Mouse (Mus musculus) hindbrain, embryonic 10.5 days (tissue): ENCODE measurements at regions not wholly inside any gene's neighbourhood (a gene's known extent, or its start where the extent isn't known, plus 50 kb on each side); places are given as distances from the start of the nearest gene placed in this dataset.
"Not testable (repeated sequence)": the region's sequence is repeated elsewhere in the genome, so short reads cannot be mapped to it uniquely, and the experiment has no call there.

ENCODE experiments used
- DNase-seq: peaks from one replicate; pipeline ENCODE4 v3.0.0-alpha.2; 2017; ENCODE audit warnings: low spot score
- H3K27ac ChIP-seq: fragments of 300-500 bp; sonication (generic); 2 replicates; pipeline ENCODE4 v1.5.1; 2016; ENCODE audit warnings: mild to moderate bottlenecking, moderate library complexity
- H3K27me3 ChIP-seq: fragments of 300-500 bp; sonication (generic); 2 replicates; pipeline ENCODE4 v1.6.1; 2016; ENCODE audit warnings: mild to moderate bottlenecking; ENCODE audit not compliant: poor library complexity, insufficient read depth, severe bottlenecking
- H3K36me3 ChIP-seq: fragments of 300-500 bp; sonication (generic); 2 replicates; pipeline ENCODE4 v1.6.1; 2016; ENCODE audit warnings: mild to moderate bottlenecking, moderate library complexity
- H3K4me1 ChIP-seq: fragments of 300-500 bp; sonication (generic); replicated peaks from 2 replicates; pipeline ENCODE4 v1.6.1; 2016; ENCODE audit warnings: mild to moderate bottlenecking
- H3K4me3 ChIP-seq: fragments of 300-500 bp; sonication (generic); 2 replicates; pipeline ENCODE4 v1.5.1; 2016; ENCODE audit warnings: mild to moderate bottlenecking, moderate library complexity
- H3K9me3 ChIP-seq: fragments of 300-500 bp; sonication (generic); 2 replicates; pipeline ENCODE4 v1.6.1; 2016; ENCODE audit warnings: mild to moderate bottlenecking, moderate library complexity
- WGBS: fragments of 180-500 bp; shearing (Covaris S2); methylation state at CpG from one replicate; pipeline ENCODE4 v1.1.7; 2016; 5-methylcytosine and 5-hydroxymethylcytosine counted together

GRCm38 (mm10) chr10:6262029-6262428 lies 339.8 kb upstream of the Rgs17 start:
- Histone ChIP-seq H3K4me1 (no peaks in the 10 kb centered on the region), H3K4me3 (no peak overlapping the region), H3K9me3 (no peaks in the 10 kb centered on the region), H3K36me3 (no peaks in the 10 kb centered on the region), H3K27me3 (no peaks in the 10 kb centered on the region), H3K27ac (no peak overlapping the region)
- DNase-seq = no peak

- Histone ChIP-seq H3K27ac (no peak overlapping the region), H3K9me3 (no peaks in the 10 kb centered on the region), H3K36me3 (no peaks in the 10 kb centered on the region), H3K27me3 (no peaks in the 10 kb centered on the region), H3K4me1 (no peaks in the 10 kb centered on the region), H3K4me3 (no peak overlapping the region)
- DNase-seq = no peak
Observed at GRCm38 (mm10) chr10:6265662-6266061, 343.5 kb upstream of the Rgs17 start.

- H3K9me3 ChIP-seq = no peaks in the 10 kb centered on the region
- DNase-seq = no peak
- 77% methylated on average over 1 of the region's 1 CpGs for WGBS
Observed at GRCm38 (mm10) chr10:6291388-6291787, 369.2 kb upstream of the Rgs17 start.

GRCm38 (mm10) chr10:6296621-6297020 lies 374.4 kb upstream of the Rgs17 start:
- no peaks in the 10 kb centered on the region for H3K9me3 ChIP-seq
- H3K4me3 ChIP-seq = no peak overlapping the region
- no peaks in the 10 kb centered on the region for H3K27me3 ChIP-seq
- H3K36me3 ChIP-seq = no peaks in the 10 kb centered on the region
- 86% methylated on average over 4 of the region's 4 CpGs for WGBS
- H3K27ac ChIP-seq = no peak overlapping the region
- H3K4me1 ChIP-seq = peaks cover 6% of the 10 kb centered on the region; the same call in 1 of the 2 replicates
- no peak for DNase-seq

More at GRCm38 (mm10) chr10:6291388-6291787, 369.2 kb upstream of the Rgs17 start:
- H3K27me3 ChIP-seq = no peaks in the 10 kb centered on the region
- H3K4me3 ChIP-seq = no peak overlapping the region
- H3K36me3 ChIP-seq = no peaks in the 10 kb centered on the region
- H3K4me1 ChIP-seq = no peaks in the 10 kb centered on the region
- H3K27ac ChIP-seq = no peak overlapping the region

DNA sequence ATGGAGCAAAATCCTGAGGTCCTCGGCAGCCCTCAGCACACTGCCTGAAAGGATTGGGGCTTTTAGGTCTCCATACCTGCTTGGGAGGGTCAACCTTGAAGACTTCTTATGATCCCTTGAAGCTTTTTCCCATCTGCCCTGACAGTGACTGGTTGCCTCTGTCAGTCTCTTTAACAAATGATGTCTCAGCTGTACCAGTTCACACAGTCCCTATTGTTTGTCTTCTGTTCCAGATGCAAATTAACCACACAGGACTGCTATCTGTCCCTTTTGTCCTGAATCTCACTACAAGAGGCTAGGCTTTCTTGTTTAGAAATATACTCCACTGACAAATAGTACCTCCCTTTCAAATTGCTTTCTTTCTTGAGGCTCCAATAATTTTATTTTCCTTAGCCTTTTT lies 375.6 kb upstream of the Rgs17 start:
- peaks cover 6% of the 10 kb centered on the region; the same call in 1 of the 2 replicates for H3K4me1 ChIP-seq
- 71% methylated on average over 1 of the region's 1 CpGs for WGBS
- no peaks in the 10 kb centered on the region for H3K9me3 ChIP-seq
- no peaks in the 10 kb centered on the region for H3K27me3 ChIP-seq
- no peak overlapping the region for H3K27ac ChIP-seq
- no peaks in the 10 kb centered on the region for H3K36me3 ChIP-seq
- H3K4me3 ChIP-seq = no peak overlapping the region
- no peak for DNase-seq

DNA sequence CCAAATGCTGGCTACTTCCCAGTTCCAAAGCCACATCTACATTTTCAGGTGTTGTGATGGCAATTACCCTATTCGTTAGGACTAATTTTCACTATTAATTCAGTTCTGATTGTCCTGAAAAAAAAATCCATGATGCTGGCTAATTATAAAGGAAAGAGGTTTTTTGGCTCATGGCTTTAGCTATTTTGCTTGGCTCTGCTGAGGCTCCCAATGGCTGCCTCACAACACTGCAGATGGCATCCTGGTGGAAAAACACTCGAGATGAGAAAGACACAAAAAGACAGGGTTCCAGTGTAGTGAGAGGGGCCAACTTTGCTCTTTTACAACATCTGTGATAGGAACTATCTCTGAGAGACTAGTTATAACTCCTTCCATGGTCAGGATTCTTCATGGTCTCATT lies 376.5 kb upstream of the Rgs17 start:
- Histone ChIP-seq H3K4me1 (peaks cover 6% of the 10 kb centered on the region; the same call in 1 of the 2 replicates), H3K27me3 (no peaks in the 10 kb centered on the region), H3K4me3 (no peak overlapping the region), H3K9me3 (no peaks in the 10 kb centered on the region), H3K27ac (no peak overlapping the region), H3K36me3 (no peaks in the 10 kb centered on the region)
- WGBS = 82% methylated on average over 2 of the region's 2 CpGs
- no peak for DNase-seq

DNA sequence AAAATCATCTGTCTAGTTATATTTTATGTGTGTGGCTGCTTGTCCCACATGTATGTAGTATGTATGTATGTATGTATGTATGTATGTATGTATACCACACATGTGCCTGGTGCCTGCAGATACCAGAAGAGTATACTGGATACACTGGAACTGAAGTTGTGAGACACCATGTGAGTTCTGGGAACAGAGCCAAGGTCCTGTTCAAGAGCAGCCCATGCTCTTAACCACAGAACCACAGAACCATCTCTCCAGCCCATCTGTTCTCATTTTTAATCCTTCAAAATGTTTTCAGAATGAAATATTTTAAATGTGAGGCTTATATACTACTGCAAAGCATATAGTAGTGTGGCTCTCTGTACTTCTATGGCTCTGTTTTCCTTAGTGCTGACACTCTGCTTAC lies 379.3 kb upstream of the Rgs17 start:
- Histone ChIP-seq H3K27me3 (no peaks in the 10 kb centered on the region), H3K9me3 (no peaks in the 10 kb centered on the region), H3K27ac (no peak overlapping the region), H3K4me1 (peaks cover 6% of the 10 kb centered on the region; the same call in 1 of the 2 replicates), H3K4me3 (no peak overlapping the region), H3K36me3 (no peaks in the 10 kb centered on the region)
- no peak for DNase-seq

GRCm38 (mm10) chr10:6309351-6309750 lies 387.2 kb upstream of the Rgs17 start:
- no peak overlapping the region for H3K27ac ChIP-seq
- 92% methylated on average over 2 of the region's 2 CpGs for WGBS
- DNase-seq = no peak

GRCm38 (mm10) chr10:6341572-6341971 lies 416.7 kb upstream of the Oprm1 start:
- no peak overlapping the region for H3K4me3 ChIP-seq
- DNase-seq = no peak
- WGBS = 89% methylated on average over 8 of the region's 8 CpGs
- no peaks in the 10 kb centered on the region for H3K4me1 ChIP-seq
- no peak overlapping the region for H3K27ac ChIP-seq
- H3K36me3 ChIP-seq = no peaks in the 10 kb centered on the region
- H3K27me3 ChIP-seq = no peaks in the 10 kb centered on the region
- no peaks in the 10 kb centered on the region for H3K9me3 ChIP-seq

More at GRCm38 (mm10) chr10:6309351-6309750, 387.2 kb upstream of the Rgs17 start:
- Histone ChIP-seq H3K9me3 (no peaks in the 10 kb centered on the region), H3K27me3 (no peaks in the 10 kb centered on the region), H3K36me3 (no peaks in the 10 kb centered on the region), H3K4me1 (no peaks in the 10 kb centered on the region), H3K4me3 (no peak overlapping the region)

DNA sequence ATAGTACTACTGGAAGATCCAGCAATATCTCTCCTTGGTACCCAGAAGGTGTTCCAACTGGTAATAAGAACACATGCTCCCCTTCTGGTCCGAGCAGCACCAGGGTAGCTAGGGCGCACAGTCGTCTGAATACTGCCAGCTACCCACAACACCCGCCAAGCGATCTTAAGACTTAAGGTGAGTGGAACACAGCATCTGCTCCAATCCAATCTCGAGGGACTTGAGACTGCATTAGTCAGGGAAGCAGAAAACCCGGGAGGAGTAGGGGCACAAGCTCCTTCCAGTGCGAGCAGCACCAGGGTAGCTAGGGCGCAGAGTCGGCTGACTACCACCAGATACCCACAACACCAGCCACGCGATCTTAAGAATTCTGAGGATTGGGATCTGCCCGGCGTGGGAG lies 409.1 kb upstream of the Oprm1 start:
- not testable (repeated sequence) for DNase-seq, H3K4me1 ChIP-seq, H3K9me3 ChIP-seq, H3K27ac ChIP-seq, H3K4me3 ChIP-seq, H3K27me3 ChIP-seq, H3K36me3 ChIP-seq
- WGBS = 90% methylated on average over 14 of the region's 14 CpGs

- Histone ChIP-seq H3K27me3 (no peaks in the 10 kb centered on the region), H3K9me3 (no peaks in the 10 kb centered on the region), H3K27ac (no peak overlapping the region), H3K4me1 (no peaks in the 10 kb centered on the region), H3K36me3 (no peaks in the 10 kb centered on the region), H3K4me3 (no peak overlapping the region)
- no peak for DNase-seq
- WGBS = 72% methylated on average over 4 of the region's 4 CpGs
Observed at GRCm38 (mm10) chr10:6366182-6366581, 392.1 kb upstream of the Oprm1 start.

GRCm38 (mm10) chr10:6371666-6372065 lies 386.6 kb upstream of the Oprm1 start:
- H3K27ac ChIP-seq = no peak overlapping the region
- no peaks in the 10 kb centered on the region for H3K9me3 ChIP-seq
- no peaks in the 10 kb centered on the region for H3K36me3 ChIP-seq
- WGBS = 88% methylated on average over 2 of the region's 2 CpGs
- DNase-seq = no peak
- H3K4me3 ChIP-seq = no peak overlapping the region
- H3K4me1 ChIP-seq = no peaks in the 10 kb centered on the region
- no peaks in the 10 kb centered on the region for H3K27me3 ChIP-seq

DNA sequence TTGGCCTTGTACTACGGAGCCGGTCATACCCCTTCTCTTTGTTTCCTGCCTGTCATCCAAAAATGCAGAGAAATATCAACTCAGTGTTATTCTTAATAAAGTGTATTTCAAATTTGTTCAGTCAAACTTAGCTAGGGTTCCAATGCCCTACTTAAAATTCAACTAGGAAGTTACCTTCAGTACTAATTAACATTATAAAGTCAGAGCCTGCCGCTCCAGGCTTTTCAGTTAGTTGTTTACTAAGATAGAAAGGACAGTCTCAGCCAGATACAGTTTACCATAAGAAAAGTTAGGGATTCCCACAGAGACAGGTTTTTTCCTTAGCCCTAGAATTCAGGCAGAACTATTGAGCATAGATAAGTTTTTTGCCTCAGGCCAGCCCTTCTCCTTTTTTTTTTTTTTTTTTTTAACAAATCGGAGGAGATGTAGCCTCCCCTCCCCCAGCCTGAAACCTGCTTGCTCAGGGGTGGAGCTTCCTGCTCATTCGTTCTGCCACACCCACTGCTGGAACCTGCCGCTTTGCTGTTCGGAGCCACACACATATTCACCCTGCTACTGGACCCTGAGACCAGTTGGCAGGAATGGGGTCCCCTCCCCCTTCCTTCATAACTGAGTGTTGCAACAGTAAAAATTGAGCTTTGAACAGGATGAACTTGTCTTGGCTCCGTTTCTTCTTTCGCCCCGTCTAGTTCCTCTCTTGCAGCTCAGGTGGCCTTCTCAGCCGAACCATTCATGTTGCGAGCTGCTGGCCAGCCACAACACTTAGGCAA lies 340.8 kb upstream of the Oprm1 start:
- H3K27ac ChIP-seq, H3K4me1 ChIP-seq, DNase-seq, H3K4me3 ChIP-seq, H3K27me3 ChIP-seq, H3K36me3 ChIP-seq, H3K9me3 ChIP-seq: not testable (repeated sequence)
- 85% methylated on average over 12 of the region's 12 CpGs for WGBS

- DNase-seq, H3K9me3 ChIP-seq, H3K4me3 ChIP-seq, H3K27me3 ChIP-seq, H3K4me1 ChIP-seq, H3K27ac ChIP-seq, H3K36me3 ChIP-seq: not testable (repeated sequence)
Observed at GRCm38 (mm10) chr10:6418234-6418633, 340.1 kb upstream of the Oprm1 start.
